Mouse (Mus musculus): ENCODE results near the gene Akap11.

GRCm38 (mm10) chr14:78534651-78535050 is 2.0 kb downstream of the Akap11 start:
- no peak for TF ChIP-seq HCFC1 (IDR thresholded peaks at IDR 0.05; ENCODE audit: borderline replicate concordance, insufficient read depth, low read length)
- no peak for TF ChIP-seq ZC3H11A (IDR thresholded peaks at IDR 0.05; ENCODE audit: borderline replicate concordance, low read depth, low read length)
- TF ChIP-seq MAFK (IDR thresholded peaks at IDR 0.05; ENCODE audit: insufficient read depth, low read depth, low read length) = no peak
- TF ChIP-seq CHD2 (IDR thresholded peaks at IDR 0.05; ENCODE audit: low read depth, low read length) = no peak
- no peak for TF ChIP-seq ZNF384 (IDR thresholded peaks at IDR 0.05; ENCODE audit: low read depth, low read length)

All from ES-E14 (cell line).